Mouse (Mus musculus) olfactory bulb, adult 2 months (tissue): ENCODE results near the gene Gm6993.

Source experiments
- CTCF ChIP-seq: fragments of 200-500 bp; IDR thresholded peaks from 2 replicates; pipeline ENCODE4 v1.5.1; 2012; ENCODE audit warnings: low read depth, mild to moderate bottlenecking, low read length, moderate library complexity; ENCODE audit not compliant: insufficient read depth
- POLR2A ChIP-seq: fragments of 200-500 bp; IDR thresholded peaks from 2 replicates; pipeline ENCODE4 v1.6.1; 2012; ENCODE audit warnings: mild to moderate bottlenecking, low read depth, low read length, moderate library complexity; ENCODE audit not compliant: insufficient read depth

GRCm38 (mm10) chr12:31246615-31247014, 6.0 kb downstream of the Gm6993 start:
- no peak for TF ChIP-seq CTCF
- no peak for TF ChIP-seq POLR2A
